Mouse (Mus musculus) layer of hippocampus, postnatal 10 days (tissue): ENCODE results near the gene Fat1. TPM values are rescaled to one million over a fixed set of nuclear protein-coding genes. Genes with fewer than 3 reads are reported as not detected.

ENCODE experiments used
- DNase-seq, 2 experiments: peaks; one replicate each; pipeline ENCODE4 v3.0.0; 2021; ENCODE audit warnings: low spot score in 2 of 2
- total RNA-seq, 2 experiments: library from RNA; stranded (reverse); gene quantifications; 2 replicates each; pipeline ENCODE4 v1.2.3; 2021

Gene Fat1
- total RNA-seq, 2 experiments from 2014 or later = 43.1 to 43.4 TPM

DNA sequence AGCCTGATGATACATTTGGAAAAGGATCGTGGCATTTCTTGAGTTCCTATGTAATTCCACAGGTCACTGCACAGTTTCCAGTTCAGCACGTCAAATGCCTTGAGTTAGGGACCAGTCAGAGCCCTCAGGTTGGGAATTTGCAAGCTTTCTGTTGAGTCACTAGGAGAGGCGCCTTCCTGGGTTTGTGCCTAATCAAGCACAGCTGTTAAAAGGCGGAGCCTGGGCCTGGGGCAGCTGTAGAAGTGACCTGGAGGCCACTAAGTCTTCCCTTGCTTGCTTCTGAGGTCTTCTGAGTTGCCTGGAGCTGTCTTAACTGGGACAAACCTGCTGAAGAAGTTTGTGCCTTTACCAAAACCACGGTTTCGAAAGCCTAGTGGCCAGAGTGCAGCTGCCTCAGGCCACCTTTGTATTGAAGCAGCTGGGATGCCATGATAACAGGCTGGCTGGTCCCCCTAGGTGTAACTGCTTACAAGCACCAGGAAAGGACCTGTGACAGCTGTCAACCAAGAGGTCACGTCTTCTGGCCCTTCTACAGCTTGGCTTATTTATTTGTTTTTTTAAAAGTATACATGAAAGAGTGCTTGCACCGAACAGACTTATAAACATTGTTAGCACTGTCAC lies 66.4 kb downstream of the Fat1 start:
- no peak for DNase-seq

DNA sequence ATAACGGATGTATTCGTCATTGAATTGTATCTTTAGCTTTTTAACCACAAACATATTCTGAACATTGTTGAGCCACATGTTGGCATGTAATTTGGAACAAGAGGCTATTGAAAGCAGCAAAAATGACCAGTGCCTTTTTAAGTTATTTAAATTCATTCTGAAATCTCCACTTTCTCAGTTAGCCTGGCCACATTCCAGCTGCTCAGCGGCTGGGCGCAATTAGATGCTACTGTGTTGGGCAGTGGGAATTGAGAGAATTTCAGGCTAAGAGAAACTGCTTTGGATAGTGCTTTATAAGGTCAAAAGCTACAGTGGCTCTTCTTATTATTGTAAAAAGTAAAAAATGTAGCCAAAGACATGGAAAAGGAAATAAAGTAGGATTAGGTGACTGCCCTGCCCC lies 67.4 kb downstream of the Fat1 start:
- no peak for DNase-seq

DNA sequence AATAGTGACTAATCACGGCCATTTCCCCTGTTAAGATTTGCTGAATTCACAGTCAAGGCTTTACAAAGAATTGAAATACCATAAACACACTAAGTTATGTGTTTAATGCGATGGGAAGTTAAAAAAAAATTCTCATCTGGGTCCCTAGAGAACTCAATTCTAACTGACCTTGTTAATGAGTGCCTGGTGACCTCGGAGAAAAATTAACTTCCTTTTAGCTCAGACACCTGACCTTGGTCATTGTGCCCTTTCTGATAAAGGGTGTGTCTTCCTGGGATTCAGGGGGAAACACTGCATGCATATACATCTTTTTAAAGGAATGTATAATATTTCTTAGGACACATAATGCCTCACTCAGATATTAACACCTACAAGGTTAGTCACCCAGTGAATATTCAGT lies 68.8 kb downstream of the Fat1 start:
- no peak for DNase-seq

- DNase-seq = peak; percentile 51 to 60
These were observed 75.4 kb downstream of the Fat1 start for GRCm38 (mm10) chr8:45010685-45011084.

DNA sequence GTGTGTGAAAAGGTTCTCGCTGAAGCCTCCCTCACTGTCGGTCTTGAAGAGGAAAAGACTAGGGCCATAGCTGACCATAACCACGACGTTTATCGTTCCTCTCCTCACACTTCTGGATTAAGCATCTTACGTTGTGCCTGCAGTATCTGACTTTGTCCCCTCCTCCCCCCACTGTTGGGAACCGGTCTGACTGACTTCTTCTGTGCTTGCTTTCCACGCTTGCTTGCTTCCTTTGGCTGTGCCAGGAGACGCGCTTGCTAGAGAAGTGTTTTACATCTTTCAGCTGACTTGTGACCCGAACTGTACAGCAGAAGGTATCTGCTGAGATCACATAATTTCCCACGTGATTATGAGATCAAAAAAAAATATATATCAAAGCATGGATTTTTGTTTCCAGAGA lies 76.5 kb downstream of the Fat1 start:
- no peak for DNase-seq

DNA sequence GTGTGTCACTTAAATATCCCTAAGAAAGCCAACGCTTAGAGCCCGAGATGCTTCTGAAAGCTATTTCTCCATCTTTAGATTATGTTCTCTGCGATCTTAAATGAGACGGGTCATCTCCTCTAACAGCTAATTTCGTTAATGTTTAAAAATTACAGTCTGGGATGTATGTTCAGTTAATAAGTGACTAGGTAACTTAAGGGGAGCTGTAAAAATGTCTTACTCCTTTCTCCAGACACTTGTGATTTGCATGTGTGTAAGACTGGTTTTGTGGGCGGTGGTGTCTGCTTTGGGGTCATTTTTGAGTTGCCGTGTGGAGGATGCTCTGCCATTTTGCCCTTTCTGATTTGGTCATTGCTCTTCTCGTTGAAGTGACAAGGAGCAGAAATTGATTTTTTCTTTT lies 78.6 kb downstream of the Fat1 start:
- DNase-seq = no peak

DNA sequence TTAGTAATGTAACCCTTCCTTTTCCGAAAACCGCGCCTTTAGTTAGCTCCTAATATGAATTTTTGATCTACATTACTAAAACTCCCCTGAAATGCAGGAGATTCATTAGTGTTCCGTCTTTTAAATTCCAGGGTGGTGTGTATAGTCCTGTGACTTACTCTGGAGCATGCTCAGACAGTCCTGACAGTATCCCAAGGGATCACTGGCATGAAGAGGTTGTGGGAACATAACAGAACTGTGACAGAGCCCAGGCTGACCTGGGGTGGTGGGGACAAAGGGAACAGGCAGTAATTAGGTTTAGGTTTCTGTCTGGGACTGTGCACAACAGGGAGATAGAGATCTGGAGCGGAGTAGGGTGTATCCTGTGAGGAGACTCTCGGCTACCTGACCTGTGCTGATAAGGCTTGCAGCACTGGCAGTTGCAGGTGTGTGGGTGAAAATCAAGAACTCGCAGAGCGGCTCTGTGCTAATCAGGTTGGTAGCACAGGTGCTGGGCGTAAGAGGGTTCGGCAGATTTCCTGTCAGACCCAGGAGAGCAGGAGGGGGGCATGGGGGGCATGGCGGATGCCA lies 79.3 kb downstream of the Fat1 start:
- DNase-seq = no peak

DNA sequence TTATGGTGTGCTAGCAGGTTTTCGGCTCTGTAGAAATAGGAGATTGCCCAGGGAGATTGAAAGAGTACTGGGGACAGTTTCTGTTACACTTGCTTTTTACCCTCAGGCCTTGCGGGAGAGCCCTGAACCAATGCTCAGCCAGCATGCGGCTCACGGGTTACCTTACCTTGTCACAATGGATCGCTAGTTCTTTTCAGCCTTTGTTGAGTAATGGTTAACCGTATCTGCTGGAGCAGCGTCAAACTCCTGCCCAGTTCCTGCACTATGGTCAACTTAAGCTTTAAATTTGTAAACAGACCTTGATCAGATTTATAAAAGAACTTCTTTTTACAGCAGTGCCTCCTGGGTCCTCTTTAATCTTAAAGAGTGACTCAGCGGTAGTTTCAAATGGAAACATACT lies 80.6 kb downstream of the Fat1 start:
- no peak for DNase-seq

- no peak for DNase-seq
These were observed 84.0 kb downstream of the Fat1 start for GRCm38 (mm10) chr8:45019241-45019640.

DNA sequence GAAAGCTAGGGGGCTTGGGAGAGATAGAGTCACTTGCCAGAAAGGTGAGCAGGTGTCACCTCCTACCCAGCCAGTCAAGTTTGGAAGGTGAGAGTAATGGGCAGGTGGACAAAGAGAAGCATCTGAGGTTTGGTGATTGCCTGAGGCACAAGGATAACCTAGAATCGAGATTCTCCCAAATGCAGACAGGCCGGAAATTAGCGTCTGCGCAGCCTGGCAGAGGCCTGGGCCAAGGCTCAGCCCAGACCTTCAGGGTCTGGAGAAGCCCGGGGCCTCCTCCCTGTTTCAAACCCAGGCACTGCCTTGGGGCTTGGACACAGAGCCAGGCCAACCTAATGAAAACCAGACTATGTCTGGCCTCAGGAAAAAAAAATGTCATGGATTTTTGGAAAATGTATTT lies 85.9 kb downstream of the Fat1 start:
- DNase-seq = no peak

DNA sequence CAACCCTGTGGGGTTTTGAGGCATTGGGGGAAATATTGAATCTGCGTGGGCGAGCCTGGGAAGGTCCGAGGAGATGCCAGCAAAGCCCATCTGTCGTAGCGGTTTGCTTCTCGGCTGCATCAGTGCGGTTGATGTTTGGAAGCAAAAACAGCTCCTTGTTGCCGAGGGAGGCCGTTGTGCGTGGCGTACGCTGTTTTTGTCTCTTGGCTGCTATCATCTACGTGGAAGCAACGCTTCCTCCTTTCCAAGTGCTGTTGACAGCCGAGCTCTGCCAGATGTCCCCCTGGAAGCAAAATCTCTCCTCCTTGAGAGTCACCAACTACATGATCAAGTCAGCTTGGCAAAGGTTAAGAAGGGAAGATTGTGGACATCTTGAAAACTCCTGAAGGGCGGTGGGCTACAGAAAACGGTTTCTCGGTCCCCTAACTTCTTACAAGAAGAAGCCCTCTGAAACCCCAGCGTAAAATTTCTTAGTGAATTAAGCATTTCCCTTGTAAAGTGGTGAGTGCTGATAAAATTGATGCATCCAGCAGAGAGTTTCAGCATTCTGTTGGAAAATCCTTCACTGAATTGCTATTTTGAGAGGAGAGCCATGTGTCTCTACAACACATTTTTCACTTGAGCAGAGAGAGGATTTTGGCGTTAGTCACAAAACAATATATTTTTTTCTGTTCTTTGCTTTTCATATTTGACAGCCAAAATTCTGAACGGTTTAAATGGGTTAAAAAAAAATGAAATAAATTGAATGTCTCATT lies 86.8 kb downstream of the Fat1 start:
- DNase-seq = peak; percentile 58 to 61

- no peak for DNase-seq
These were observed 92.8 kb downstream of the Fat1 start for GRCm38 (mm10) chr8:45028081-45028497.

GRCm38 (mm10) chr8:45038350-45038749 lies 103.1 kb downstream of the Fat1 start:
- DNase-seq = no peak

DNA sequence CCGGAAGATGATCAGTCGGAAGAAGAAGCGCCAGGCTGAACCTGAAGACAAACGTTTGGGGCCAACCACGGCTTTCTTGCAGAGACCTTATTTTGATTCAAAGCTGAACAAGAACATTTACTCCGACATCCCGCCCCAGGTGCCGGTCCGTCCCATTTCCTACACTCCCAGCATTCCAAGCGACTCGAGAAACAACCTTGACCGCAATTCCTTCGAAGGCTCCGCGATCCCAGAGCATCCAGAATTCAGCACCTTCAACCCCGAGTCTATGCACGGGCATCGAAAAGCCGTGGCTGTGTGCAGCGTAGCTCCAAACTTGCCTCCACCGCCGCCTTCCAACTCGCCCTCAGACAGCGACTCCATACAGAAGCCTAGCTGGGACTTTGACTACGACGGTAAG lies 108.9 kb downstream of the Fat1 start:
- DNase-seq = no peak

DNA sequence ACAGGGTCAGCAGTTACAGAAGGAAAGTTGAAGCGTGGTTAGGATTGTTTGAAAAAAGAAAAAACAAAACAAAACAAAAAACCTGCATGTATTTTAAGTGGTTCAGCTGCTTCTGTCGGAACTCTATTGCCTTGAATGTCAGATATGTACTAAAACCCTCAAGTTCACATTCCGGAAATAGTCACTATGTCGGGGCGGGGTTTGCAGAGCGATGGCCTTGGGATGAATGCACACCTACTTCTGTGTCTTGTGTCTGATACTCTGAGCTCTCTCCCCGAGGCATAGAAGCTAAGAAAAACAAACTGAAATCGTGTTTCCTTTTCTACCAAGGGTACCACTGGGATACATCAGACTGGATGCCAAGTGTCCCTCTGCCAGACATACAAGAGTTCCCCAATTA lies 115.2 kb downstream of the Fat1 start:
- no peak for DNase-seq

- DNase-seq = no peak
These were observed 116.0 kb downstream of the Fat1 start for GRCm38 (mm10) chr8:45051236-45051635.

DNA sequence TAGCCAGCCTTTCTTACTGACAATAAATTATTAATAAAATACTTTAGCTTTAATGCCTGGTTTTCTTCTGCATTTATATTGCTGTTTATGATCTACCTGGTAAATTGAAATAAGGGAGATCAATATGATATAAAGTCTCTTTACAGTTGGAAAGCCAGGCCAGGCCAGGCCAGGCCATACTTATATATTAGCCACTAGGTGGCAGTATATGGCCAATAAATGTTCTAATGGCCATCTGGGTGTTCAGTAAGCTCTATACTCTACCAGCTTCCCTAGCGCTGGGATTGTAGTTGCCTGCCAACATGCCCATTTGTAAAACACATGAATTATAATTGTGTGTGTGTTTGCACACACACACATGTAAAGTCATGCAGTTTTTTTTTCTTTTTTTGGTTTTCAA lies 117.0 kb downstream of the Fat1 start:
- DNase-seq = no peak

- no peak for DNase-seq
These were observed 117.4 kb downstream of the Fat1 start for GRCm38 (mm10) chr8:45052618-45053017.

- no peak for DNase-seq
These were observed 120.3 kb downstream of the Fat1 start for GRCm38 (mm10) chr8:45055500-45055899.

GRCm38 (mm10) chr8:45056810-45057209 lies 121.6 kb downstream of the Fat1 start:
- no peak for DNase-seq

GRCm38 (mm10) chr8:45060083-45060482 lies 124.8 kb downstream of the Fat1 start:
- DNase-seq = no peak

GRCm38 (mm10) chr8:45062311-45062710 lies 127.1 kb downstream of the Fat1 start:
- DNase-seq = no peak
